Mouse (Mus musculus): ENCODE data around the gene Snip1. TPM values are rescaled to one million over a fixed set of nuclear protein-coding genes. Genes with fewer than 3 reads are reported as not detected.
A peak's percentile ranks its signal among the peaks of the same experiment; 100 is the strongest.

Snip1 gene
- polyA plus RNA-seq, 1 experiment from 2014 or later: 28.2 TPM

DNA sequence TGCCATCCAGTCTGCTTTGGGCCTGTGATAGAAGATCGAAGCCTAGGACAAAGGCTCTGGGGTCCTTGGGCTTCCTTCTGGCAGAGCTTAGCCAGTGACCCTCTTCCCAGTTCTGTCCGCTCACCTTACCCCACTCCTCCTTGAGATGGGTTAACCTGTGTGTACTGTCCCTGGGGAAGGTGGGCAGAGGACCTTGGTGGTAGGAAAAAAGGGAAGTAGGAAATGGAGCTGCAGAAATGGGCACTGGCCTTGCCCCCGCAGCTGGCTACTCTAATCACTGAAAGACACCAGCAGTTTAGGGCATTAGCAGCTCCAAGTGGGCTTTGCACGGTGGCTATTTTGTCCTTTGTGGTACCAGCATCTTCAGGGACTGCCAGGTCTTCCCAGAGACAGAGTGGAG, 48.6 kb downstream of the Snip1 start:
- H3K4me3 ChIP-seq (replicated peaks): no peak overlapping the region
- H3K27ac ChIP-seq: no peak overlapping the region
- no peaks in the 10 kb centered on the region for H3K36me3 ChIP-seq
- H3K27me3 ChIP-seq (replicated peaks): no peaks in the 10 kb centered on the region
- H3K9me3 ChIP-seq: no peaks in the 10 kb centered on the region
- H3K4me1 ChIP-seq (replicated peaks): peaks cover 20% of the 10 kb centered on the region
- H3K4me2 ChIP-seq (replicated peaks): 0 out of 2 replicates have a peak overlapping the region, but pooled peaks have one; percentile 26
- 0 out of 2 replicates have a peak overlapping the region, but pooled peaks have one; percentile 8 for H3K9ac ChIP-seq
- whole genome bisulfite sequencing: 76% methylated on average over 4 of the region's 4 CpGs
- ATAC-seq: peak; percentile 15; the same call in 1 of the 2 replicates

DNA sequence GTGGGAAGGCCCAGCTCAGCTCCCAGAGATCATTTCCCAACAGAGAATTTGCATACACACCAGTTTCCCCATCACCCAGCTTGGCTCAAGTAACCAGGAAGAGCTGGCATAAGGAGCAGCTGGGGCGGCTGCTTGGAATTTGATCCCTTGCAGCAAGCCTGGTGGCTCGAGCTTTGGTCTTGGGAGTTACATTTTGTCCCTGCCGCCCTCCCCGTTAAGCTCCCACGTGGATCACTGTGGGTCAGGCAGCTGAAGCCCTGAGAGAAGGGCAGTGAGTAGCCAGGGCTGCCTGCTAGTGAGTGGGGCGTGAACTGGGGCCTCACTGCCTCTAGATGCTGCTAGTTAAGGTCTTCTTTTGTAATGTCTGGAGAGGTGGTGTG, 49.2 kb downstream of the Snip1 start:
- Histone ChIP-seq H3K9ac (no peak overlapping the region), H3K4me2 (replicated peaks) (no peak overlapping the region), H3K27ac (peak overlapping the region; percentile 48; the same call in 1 of the 2 replicates), H3K4me1 (replicated peaks) (peaks cover 20% of the 10 kb centered on the region), H3K27me3 (replicated peaks) (no peaks in the 10 kb centered on the region), H3K4me3 (replicated peaks) (no peak overlapping the region), H3K9me3 (no peaks in the 10 kb centered on the region), H3K36me3 (no peaks in the 10 kb centered on the region)
- 34% methylated on average over 6 of the region's 6 CpGs for WGBS
- ATAC-seq: peak; percentile 54

DNA sequence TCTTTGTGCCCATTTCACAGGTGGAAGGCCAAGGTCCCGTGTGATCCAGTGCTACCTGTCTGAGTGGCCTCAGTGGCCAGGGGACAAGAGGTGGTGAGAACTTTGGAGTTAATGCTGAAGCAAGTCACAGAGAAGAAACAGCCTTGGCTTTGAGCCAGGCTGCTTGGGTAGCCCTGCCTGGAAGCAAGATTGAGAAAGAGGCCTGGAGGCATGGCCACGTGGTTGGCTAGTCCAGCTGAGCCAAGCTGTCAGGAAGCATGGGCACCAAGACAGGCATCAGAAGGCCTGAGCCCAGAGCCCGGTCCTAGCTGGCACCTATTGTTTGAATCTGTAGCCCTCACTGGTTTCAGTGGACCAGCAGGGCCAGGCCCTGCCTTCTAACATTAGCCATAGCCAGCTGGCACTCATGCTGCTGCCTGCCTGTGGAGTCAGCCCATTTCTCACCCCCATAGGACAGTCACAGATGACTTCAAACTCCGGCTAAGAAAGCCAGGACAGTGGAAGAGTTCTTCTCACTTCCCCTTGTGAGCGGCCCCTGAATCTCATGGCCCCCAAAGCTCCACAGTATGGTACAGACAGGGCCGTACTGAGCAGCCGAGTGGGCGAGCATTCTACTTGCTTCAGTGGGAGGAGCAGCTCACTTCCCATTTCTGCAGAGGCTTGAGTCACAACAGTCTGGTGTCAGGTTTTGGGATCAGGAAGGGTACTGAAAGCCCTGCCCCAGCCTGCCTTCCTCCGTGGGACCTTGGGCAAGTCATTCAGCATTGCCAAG, 49.8 kb downstream of the Snip1 start:
- Histone ChIP-seq H3K4me1 (replicated peaks) (peaks cover 20% of the 10 kb centered on the region), H3K27ac (peak overlapping the region; percentile 48; the same call in 1 of the 2 replicates), H3K9ac (no peak overlapping the region), H3K9me3 (no peaks in the 10 kb centered on the region), H3K36me3 (no peaks in the 10 kb centered on the region), H3K4me3 (replicated peaks) (no peak overlapping the region), H3K27me3 (replicated peaks) (no peaks in the 10 kb centered on the region), H3K4me2 (replicated peaks) (no peak overlapping the region)
- 61% methylated on average over 9 of the region's 9 CpGs for WGBS
- ATAC-seq: peak; percentile 36

DNA sequence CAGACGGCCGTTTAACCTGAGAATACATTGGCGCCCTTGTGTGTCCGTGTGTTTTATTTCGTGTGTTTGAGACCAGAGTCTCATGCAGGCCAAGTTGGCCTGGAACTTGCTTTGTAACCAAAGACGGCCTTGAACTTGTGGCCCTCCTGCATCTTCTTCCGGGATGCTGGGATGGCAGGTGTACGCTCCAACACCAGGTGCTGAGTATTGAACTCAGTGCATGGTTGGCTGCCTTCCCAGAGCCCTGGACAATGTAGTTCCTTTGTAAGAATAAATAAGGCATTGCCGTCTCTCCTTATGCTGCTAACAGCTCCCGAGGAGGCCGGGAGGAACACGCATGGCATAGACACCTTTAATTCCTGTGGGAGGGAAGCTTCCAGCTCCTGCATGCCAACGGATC, 50.5 kb downstream of the Snip1 start:
- 0 out of 2 replicates have a peak overlapping the region, but pooled peaks have one; percentile 9 for H3K27ac ChIP-seq

DNA sequence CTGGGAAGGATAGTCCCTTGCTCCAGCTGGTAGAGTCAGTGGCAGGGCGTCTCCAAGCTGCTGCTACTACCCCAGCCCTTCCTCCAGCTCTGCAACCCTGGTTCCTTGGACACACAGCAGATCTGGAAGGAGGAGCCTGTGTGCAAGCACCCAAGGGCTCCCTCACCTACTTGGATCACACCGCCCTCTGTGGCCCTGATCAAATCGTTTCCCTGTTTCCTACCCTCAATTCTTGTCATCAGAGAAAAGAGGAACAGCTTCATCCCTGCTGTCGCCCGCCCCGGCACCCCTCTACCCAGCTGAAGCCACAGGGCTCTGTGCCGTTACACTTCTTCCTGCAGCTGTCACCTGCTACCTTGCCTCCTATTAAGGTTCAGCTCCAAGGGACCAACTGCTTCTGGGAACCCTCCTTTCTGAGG, 51.4 kb downstream of the Snip1 start:
- no peak for ATAC-seq
- no peaks in the 10 kb centered on the region for H3K36me3 ChIP-seq
- no peaks in the 10 kb centered on the region for H3K27me3 ChIP-seq (replicated peaks)
- H3K27ac ChIP-seq: no peak overlapping the region
- no peak overlapping the region for H3K9ac ChIP-seq
- 82% methylated on average over 7 of the region's 7 CpGs for WGBS
- no peak overlapping the region for H3K4me2 ChIP-seq (replicated peaks)
- H3K4me1 ChIP-seq (replicated peaks): peaks cover 32% of the 10 kb centered on the region
- H3K9me3 ChIP-seq: no peaks in the 10 kb centered on the region
- H3K4me3 ChIP-seq (replicated peaks): no peak overlapping the region

More for the DNA sequence above, 50.5 kb downstream of the Snip1 start:
- H3K9ac ChIP-seq: no peak overlapping the region
- H3K4me1 ChIP-seq (replicated peaks): peaks cover 23% of the 10 kb centered on the region
- no peaks in the 10 kb centered on the region for H3K36me3 ChIP-seq
- no peaks in the 10 kb centered on the region for H3K27me3 ChIP-seq (replicated peaks)
- no peak overlapping the region for H3K4me2 ChIP-seq (replicated peaks)
- H3K4me3 ChIP-seq (replicated peaks): no peak overlapping the region
- no peak for ATAC-seq
- H3K9me3 ChIP-seq: no peaks in the 10 kb centered on the region
- 62% methylated on average over 13 of the region's 13 CpGs for WGBS

DNA sequence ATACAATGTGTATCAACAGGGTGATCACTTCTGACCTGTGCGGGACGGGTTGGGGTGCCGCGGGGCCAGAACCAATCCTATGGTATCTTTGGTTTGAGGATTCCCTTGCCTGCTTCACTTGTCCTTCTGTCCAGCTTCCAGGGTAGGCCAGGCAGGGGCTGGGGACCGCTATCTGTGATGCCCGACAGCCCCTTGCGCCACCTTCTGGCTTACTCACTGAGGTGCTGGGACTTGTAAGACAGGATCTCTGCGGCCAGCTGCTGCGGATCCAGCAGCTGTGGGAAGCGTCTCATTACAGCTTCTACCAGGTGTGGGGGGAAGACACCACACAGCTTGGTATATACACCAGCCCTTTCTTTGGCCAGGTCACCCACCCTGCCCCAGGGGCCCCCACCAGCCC, 52.6 kb downstream of the Snip1 start:
- Histone ChIP-seq H3K9me3 (no peaks in the 10 kb centered on the region), H3K4me3 (replicated peaks) (no peak overlapping the region), H3K27ac (no peak overlapping the region), H3K4me2 (replicated peaks) (no peak overlapping the region), H3K4me1 (replicated peaks) (peaks cover 43% of the 10 kb centered on the region), H3K27me3 (replicated peaks) (no peaks in the 10 kb centered on the region), H3K9ac (no peak overlapping the region), H3K36me3 (no peaks in the 10 kb centered on the region)
- 52% methylated on average over 10 of the region's 10 CpGs for WGBS
- ATAC-seq: no peak

DNA sequence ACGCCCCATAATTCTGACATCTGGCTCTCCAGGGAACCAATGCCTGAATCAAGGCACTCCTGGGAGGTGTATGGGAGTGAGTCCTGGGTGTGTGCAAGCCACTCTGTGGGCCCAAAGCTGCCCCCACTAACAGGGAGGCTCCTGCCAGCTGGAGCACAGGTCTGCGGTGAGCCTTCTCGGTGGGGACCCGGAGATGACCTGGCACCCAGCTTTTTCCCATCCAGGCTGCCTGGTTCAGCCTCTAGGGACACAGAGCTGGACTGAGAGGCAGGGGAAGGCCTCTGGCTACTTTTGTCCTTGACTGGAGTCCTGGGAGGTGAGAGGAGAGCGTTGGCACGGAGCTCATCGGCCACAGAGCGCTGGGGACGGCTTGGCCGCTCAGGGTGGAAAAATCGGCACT, 53.2 kb downstream of the Snip1 start:
- H3K36me3 ChIP-seq: no peaks in the 10 kb centered on the region
- H3K4me1 ChIP-seq (replicated peaks): peaks cover 45% of the 10 kb centered on the region
- WGBS: 93% methylated on average over 11 of the region's 11 CpGs
- H3K27me3 ChIP-seq (replicated peaks): no peaks in the 10 kb centered on the region
- no peak overlapping the region for H3K27ac ChIP-seq
- H3K4me2 ChIP-seq (replicated peaks): no peak overlapping the region
- H3K9ac ChIP-seq: no peak overlapping the region
- no peaks in the 10 kb centered on the region for H3K9me3 ChIP-seq
- H3K4me3 ChIP-seq (replicated peaks): no peak overlapping the region
- ATAC-seq: no peak

DNA sequence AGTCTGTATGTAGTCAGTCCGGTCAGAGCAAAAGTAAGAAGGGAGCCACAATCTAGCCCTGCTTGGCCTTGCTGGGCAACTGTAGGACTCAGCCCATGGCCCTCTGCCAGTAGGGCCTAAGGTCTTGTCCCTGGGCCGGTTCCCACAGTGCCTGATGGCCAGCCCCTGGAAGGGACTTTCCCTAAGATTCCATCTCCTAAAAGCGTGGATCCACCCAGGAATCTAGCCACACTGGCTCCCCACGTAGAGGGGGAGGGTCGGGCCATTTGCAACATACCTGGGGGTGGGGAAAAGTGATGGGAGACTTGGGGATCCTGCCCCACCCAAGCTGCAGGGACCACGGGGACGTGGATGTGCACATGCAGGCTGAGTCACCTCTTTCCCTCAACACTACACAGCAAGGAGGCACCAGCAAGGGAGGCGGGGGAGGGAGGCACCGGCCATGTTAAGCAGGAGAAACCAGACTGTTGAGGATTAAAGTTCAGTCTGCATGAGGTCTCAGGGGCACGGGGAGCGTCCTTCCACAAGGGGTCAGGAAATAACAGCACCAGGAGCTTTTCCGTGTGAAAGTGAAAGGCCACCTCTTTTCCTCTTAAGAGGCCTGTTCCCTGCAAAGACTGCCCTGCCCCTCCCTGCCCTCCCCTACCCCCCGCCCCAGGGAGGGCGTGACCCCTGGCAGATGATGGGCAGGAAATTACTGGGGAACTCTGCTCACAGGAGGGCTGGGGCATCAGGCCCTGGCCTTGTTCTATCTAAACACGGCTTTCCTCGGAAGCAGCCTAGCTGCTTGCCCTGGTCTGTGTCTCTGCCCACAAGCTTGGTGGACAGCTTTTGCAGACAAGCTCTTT, 56.2 kb downstream of the Snip1 start:
- Histone ChIP-seq H3K4me2 (replicated peaks) (peak overlapping the region; percentile 34), H3K36me3 (no peaks in the 10 kb centered on the region), H3K4me1 (replicated peaks) (peaks cover 45% of the 10 kb centered on the region), H3K9me3 (no peaks in the 10 kb centered on the region), H3K4me3 (replicated peaks) (no peak overlapping the region), H3K9ac (no peak overlapping the region), H3K27me3 (replicated peaks) (no peaks in the 10 kb centered on the region), H3K27ac (peak overlapping the region; percentile 88)
- peak; percentile 75 for ATAC-seq
- WGBS: 17% methylated on average over 16 of the region's 16 CpGs

DNA sequence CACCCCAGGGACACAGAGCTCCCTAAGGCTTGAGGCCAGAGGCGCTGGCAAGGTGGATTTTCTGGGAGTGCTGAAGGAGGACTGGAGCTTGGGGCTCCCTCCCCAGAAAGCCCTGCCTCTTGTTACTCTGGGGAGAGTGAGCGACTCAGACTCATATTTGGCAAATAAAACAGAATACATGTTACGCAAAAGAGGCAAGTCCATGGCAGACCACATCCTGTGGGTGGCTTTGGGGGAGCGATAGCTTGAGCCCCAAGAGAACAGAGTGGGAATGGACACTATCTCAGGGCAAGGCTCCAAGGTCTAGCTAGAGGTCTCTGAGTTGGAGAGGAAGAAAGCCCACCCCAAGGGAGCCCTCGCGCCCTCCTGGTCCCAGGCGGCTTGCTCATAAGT, 56.8 kb downstream of the Snip1 start:
- Histone ChIP-seq H3K36me3 (no peaks in the 10 kb centered on the region), H3K4me2 (replicated peaks) (peak overlapping the region; percentile 34), H3K9me3 (no peaks in the 10 kb centered on the region), H3K4me1 (replicated peaks) (peaks cover 45% of the 10 kb centered on the region), H3K4me3 (replicated peaks) (no peak overlapping the region), H3K27me3 (replicated peaks) (no peaks in the 10 kb centered on the region), H3K9ac (no peak overlapping the region), H3K27ac (peak overlapping the region; percentile 88)
- WGBS: 74% methylated on average over 7 of the region's 7 CpGs
- ATAC-seq: no peak

Other genes starting within 250 kb of the Snip1 start
- gene Yrdc, start 216.0 kb upstream of the Snip1 start, polyA plus RNA-seq (2015; fragmentation: Nextera tagmentation; extraction: Ambion mirVana): 32.0 and 36.6 TPM in 2 replicates
- gene 1110065P20Rik, start 215.5 kb upstream of the Snip1 start, polyA plus RNA-seq (2015; fragmentation: Nextera tagmentation; extraction: Ambion mirVana): 43.3 and 47.7 TPM in 2 replicates
- 0.54 and 0.57 TPM in 2 replicates for gene Maneal, start 204.5 kb upstream of the Snip1 start, polyA plus RNA-seq (2015; fragmentation: Nextera tagmentation; extraction: Ambion mirVana)
- 0.25 and 0.31 TPM in 2 replicates for gene Epha10, start 185.8 kb upstream of the Snip1 start, polyA plus RNA-seq (2015; fragmentation: Nextera tagmentation; extraction: Ambion mirVana)
- gene 9930104L06Rik, start 129.6 kb upstream of the Snip1 start, polyA plus RNA-seq (2015; fragmentation: Nextera tagmentation; extraction: Ambion mirVana): 10.1 and 10.7 TPM in 2 replicates
- 125 and 128 TPM in 2 replicates for gene Cdca8, start 127.4 kb upstream of the Snip1 start, polyA plus RNA-seq (2015; fragmentation: Nextera tagmentation; extraction: Ambion mirVana)
- 8.2 and 8.9 TPM in 2 replicates for gene Rspo1, start 80.2 kb upstream of the Snip1 start, polyA plus RNA-seq (2015; fragmentation: Nextera tagmentation; extraction: Ambion mirVana)
- 69.3 and 73.1 TPM in 2 replicates for gene Gnl2, start 50.1 kb upstream of the Snip1 start, polyA plus RNA-seq (2015; fragmentation: Nextera tagmentation; extraction: Ambion mirVana)
- not detected in 2 replicates for gene Dnali1, start 969 bp upstream of the Snip1 start, polyA plus RNA-seq (2015; fragmentation: Nextera tagmentation; extraction: Ambion mirVana)
- gene Meaf6, start 18.5 kb downstream of the Snip1 start, polyA plus RNA-seq (2015; fragmentation: Nextera tagmentation; extraction: Ambion mirVana): 47.1 and 50.8 TPM in 2 replicates
- gene Zc3h12a, start 61.2 kb downstream of the Snip1 start, polyA plus RNA-seq (2015; fragmentation: Nextera tagmentation; extraction: Ambion mirVana): 1.4 and 1.8 TPM in 2 replicates

All from intestine, embryonic 15.5 days (tissue).